Mouse (Mus musculus): ENCODE results near the gene Gm14147. TPM values are rescaled to one million over a fixed set of nuclear protein-coding genes. Genes with fewer than 3 reads are reported as not detected.
"Not testable (repeated sequence)": the region's sequence is repeated elsewhere in the genome, so short reads cannot be mapped to it uniquely, and the experiment has no call there.

Gm14147 gene
- not detected in 2 replicates for polyA plus RNA-seq (2015; fragmentation: Nextera tagmentation; extraction: Ambion mirVana)

- H3K9ac ChIP-seq (ENCODE audit: low read length); H3K27ac ChIP-seq (replicated peaks): not testable (repeated sequence)
Observed at GRCm38 (mm10) chr2:151097945-151098344, at the start of gene Gm14147. TSS of gene Gm14147 (plus strand) at chr2:151098245.

GRCm38 (mm10) chr2:151056637-151057036, 41.4 kb upstream of the Gm14147 start:
- Histone ChIP-seq H3K9me3 (ENCODE audit: control insufficient read depth, low read length) (no peaks in the 10 kb centered on the region), H3K36me3 (ENCODE audit: control insufficient read depth, insufficient read depth, low read length) (no peaks in the 10 kb centered on the region), H3K27ac (replicated peaks) (no peak overlapping the region), H3K4me2 (replicated peaks; ENCODE audit: low read depth) (no peak overlapping the region), H3K4me3 (ENCODE audit: low read depth, low read length) (no peak overlapping the region), H3K4me1 (replicated peaks; ENCODE audit: control insufficient read depth, insufficient read depth) (no peaks in the 10 kb centered on the region), H3K27me3 (ENCODE audit: control insufficient read depth, insufficient read depth, low read length) (no peaks in the 10 kb centered on the region), H3K9ac (ENCODE audit: low read length) (no peak overlapping the region)
- peak; percentile 45; the same call in 1 of the 2 replicates for ATAC-seq (ENCODE audit: low FRiP score, low TSS enrichment)
- no peak for DNase-seq (ENCODE audit: low spot score)
- no peak for TF ChIP-seq CTCF (IDR thresholded peaks at IDR 0.05; ENCODE audit: low read depth)
- no peak for TF ChIP-seq EP300 (optimal IDR thresholded peaks at IDR 0.05)
- WGBS, result 66% methylated on average over 1 of the region's 1 CpGs

More at GRCm38 (mm10) chr2:151097945-151098344, at the start of gene Gm14147:
- not testable (repeated sequence) for H3K9me3 ChIP-seq (ENCODE audit: control insufficient read depth, low read length); H3K27me3 ChIP-seq (ENCODE audit: control insufficient read depth, insufficient read depth, low read length); ATAC-seq (ENCODE audit: low FRiP score, low TSS enrichment); H3K4me3 ChIP-seq (ENCODE audit: low read depth, low read length); H3K36me3 ChIP-seq (ENCODE audit: control insufficient read depth, insufficient read depth, low read length); H3K4me2 ChIP-seq (replicated peaks; ENCODE audit: low read depth); H3K4me1 ChIP-seq (replicated peaks; ENCODE audit: control insufficient read depth, insufficient read depth); DNase-seq (ENCODE audit: low spot score)
- WGBS, result no CpG with 5 or more reads among the region's 3 CpGs

GRCm38 (mm10) chr2:151092250-151092649, 5.8 kb upstream of the Gm14147 start, which contains the start of gene Gm14151:
TSS of gene Gm14151 (minus strand) at chr2:151092350.
- DNase-seq (ENCODE audit: low spot score); H3K9me3 ChIP-seq (ENCODE audit: control insufficient read depth, low read length); H3K9ac ChIP-seq (ENCODE audit: low read length); H3K27ac ChIP-seq (replicated peaks); H3K27me3 ChIP-seq (ENCODE audit: control insufficient read depth, insufficient read depth, low read length); ATAC-seq (ENCODE audit: low FRiP score, low TSS enrichment); H3K4me1 ChIP-seq (replicated peaks; ENCODE audit: control insufficient read depth, insufficient read depth); H3K4me2 ChIP-seq (replicated peaks; ENCODE audit: low read depth); H3K4me3 ChIP-seq (ENCODE audit: low read depth, low read length); H3K36me3 ChIP-seq (ENCODE audit: control insufficient read depth, insufficient read depth, low read length): not testable (repeated sequence)
- no CpG with 5 or more reads among the region's 3 CpGs for WGBS

Other genes with a start within 250 kb of the Gm14147 start
- gene Abhd12, start 193.5 kb upstream of the Gm14147 start, polyA plus RNA-seq (2015; fragmentation: Nextera tagmentation; extraction: Ambion mirVana), result 73.2 and 76.2 TPM in 2 replicates
- gene Gins1, start 192.8 kb upstream of the Gm14147 start, polyA plus RNA-seq (2015; fragmentation: Nextera tagmentation; extraction: Ambion mirVana), result 10.7 and 11.0 TPM in 2 replicates
- 1.9 and 2.3 TPM in 2 replicates for gene Ninl, start 58.9 kb upstream of the Gm14147 start, polyA plus RNA-seq (2015; fragmentation: Nextera tagmentation; extraction: Ambion mirVana)
- 34.1 and 35.5 TPM in 2 replicates for gene Nanp, start 58.8 kb upstream of the Gm14147 start, polyA plus RNA-seq (2015; fragmentation: Nextera tagmentation; extraction: Ambion mirVana)
- gene Gm14151, start 5.9 kb upstream of the Gm14147 start, polyA plus RNA-seq (2015; fragmentation: Nextera tagmentation; extraction: Ambion mirVana), result not detected in 2 replicates